Mouse (Mus musculus): Measurements from ENCODE around the gene Daam1. TPM values are rescaled to one million over a fixed set of nuclear protein-coding genes. Genes with fewer than 3 reads are reported as not detected.

Daam1 gene
- polyA plus RNA-seq, 1 experiment from 2014 or later = 8.5 TPM

GRCm38 (mm10) chr12:71885717-71886116, 54.8 kb downstream of the Daam1 start:
- Histone ChIP-seq H3K36me3 (ENCODE audit: control insufficient read depth, insufficient read depth, low read length) (no peaks in the 10 kb centered on the region), H3K27ac (replicated peaks; ENCODE audit: low read depth, low read length) (no peak overlapping the region), H3K4me1 (ENCODE audit: control insufficient read depth, insufficient read depth, low read length) (no peaks in the 10 kb centered on the region; the same call in 1 of the 2 replicates), H3K4me2 (ENCODE audit: low read depth, severe bottlenecking) (no peak overlapping the region), H3K4me3 (ENCODE audit: low read depth, low read length) (no peak overlapping the region), H3K9ac (ENCODE audit: low read length) (no peak overlapping the region), H3K27me3 (ENCODE audit: control insufficient read depth, insufficient read depth, low read length) (no peaks in the 10 kb centered on the region), H3K9me3 (ENCODE audit: control insufficient read depth, low read length) (no peaks in the 10 kb centered on the region)
- DNase-seq (ENCODE audit: low spot score) (no peak), ATAC-seq (ENCODE audit: insufficient number of reproducible peaks, low FRiP score, low TSS enrichment, low read depth) (no peak)
- WGBS = 88% methylated on average over 4 of the region's 4 CpGs

- H3K4me2 ChIP-seq (ENCODE audit: low read depth, severe bottlenecking) = no peak overlapping the region
- no peak overlapping the region for H3K27ac ChIP-seq (replicated peaks; ENCODE audit: low read depth, low read length)
- no peak overlapping the region for H3K4me3 ChIP-seq (ENCODE audit: low read depth, low read length)
- H3K4me1 ChIP-seq (ENCODE audit: control insufficient read depth, insufficient read depth, low read length) = no peaks in the 10 kb centered on the region; the same call in 1 of the 2 replicates
- WGBS = 78% methylated on average over 5 of the region's 5 CpGs
- DNase-seq (ENCODE audit: low spot score) = no peak
- no peaks in the 10 kb centered on the region for H3K9me3 ChIP-seq (ENCODE audit: control insufficient read depth, low read length)
- no peaks in the 10 kb centered on the region for H3K36me3 ChIP-seq (ENCODE audit: control insufficient read depth, insufficient read depth, low read length)
- no peak for ATAC-seq (ENCODE audit: insufficient number of reproducible peaks, low FRiP score, low TSS enrichment, low read depth)
- H3K9ac ChIP-seq (ENCODE audit: low read length) = no peak overlapping the region
- no peaks in the 10 kb centered on the region for H3K27me3 ChIP-seq (ENCODE audit: control insufficient read depth, insufficient read depth, low read length)
Measured at GRCm38 (mm10) chr12:71886406-71886805, 55.5 kb downstream of the Daam1 start.

- Histone ChIP-seq H3K4me2 (ENCODE audit: low read depth, severe bottlenecking) (no peak overlapping the region), H3K36me3 (ENCODE audit: control insufficient read depth, insufficient read depth, low read length) (no peaks in the 10 kb centered on the region), H3K27ac (replicated peaks; ENCODE audit: low read depth, low read length) (no peak overlapping the region), H3K27me3 (ENCODE audit: control insufficient read depth, insufficient read depth, low read length) (no peaks in the 10 kb centered on the region), H3K4me3 (ENCODE audit: low read depth, low read length) (no peak overlapping the region), H3K4me1 (ENCODE audit: control insufficient read depth, insufficient read depth, low read length) (peaks cover 3% of the 10 kb centered on the region), H3K9me3 (ENCODE audit: control insufficient read depth, low read length) (no peaks in the 10 kb centered on the region), H3K9ac (ENCODE audit: low read length) (no peak overlapping the region)
- WGBS = 64% methylated on average over 2 of the region's 2 CpGs
- ATAC-seq (ENCODE audit: insufficient number of reproducible peaks, low FRiP score, low TSS enrichment, low read depth) (no peak), DNase-seq (ENCODE audit: low spot score) (no peak)
Measured at GRCm38 (mm10) chr12:71886941-71887340, 56.1 kb downstream of the Daam1 start.

- Histone ChIP-seq H3K4me3 (ENCODE audit: low read depth, low read length) (no peak overlapping the region), H3K9ac (ENCODE audit: low read length) (no peak overlapping the region), H3K4me1 (ENCODE audit: control insufficient read depth, insufficient read depth, low read length) (peaks cover 4% of the 10 kb centered on the region), H3K27me3 (ENCODE audit: control insufficient read depth, insufficient read depth, low read length) (no peaks in the 10 kb centered on the region), H3K9me3 (ENCODE audit: control insufficient read depth, low read length) (no peaks in the 10 kb centered on the region), H3K36me3 (ENCODE audit: control insufficient read depth, insufficient read depth, low read length) (no peaks in the 10 kb centered on the region), H3K27ac (replicated peaks; ENCODE audit: low read depth, low read length) (no peak overlapping the region), H3K4me2 (ENCODE audit: low read depth, severe bottlenecking) (no peak overlapping the region)
- no peak for DNase-seq (ENCODE audit: low spot score)
- 85% methylated on average over 6 of the region's 6 CpGs for WGBS
- no peak for ATAC-seq (ENCODE audit: insufficient number of reproducible peaks, low FRiP score, low TSS enrichment, low read depth)
Measured at GRCm38 (mm10) chr12:71888370-71888769, 57.5 kb downstream of the Daam1 start.

GRCm38 (mm10) chr12:71889266-71889665, 58.4 kb downstream of the Daam1 start:
- no peaks in the 10 kb centered on the region for H3K36me3 ChIP-seq (ENCODE audit: control insufficient read depth, insufficient read depth, low read length)
- ATAC-seq (ENCODE audit: insufficient number of reproducible peaks, low FRiP score, low TSS enrichment, low read depth) (no peak), DNase-seq (ENCODE audit: low spot score) (no peak)
- no peak overlapping the region for H3K9ac ChIP-seq (ENCODE audit: low read length)
- H3K4me1 ChIP-seq (ENCODE audit: control insufficient read depth, insufficient read depth, low read length) = peaks cover 4% of the 10 kb centered on the region
- no peaks in the 10 kb centered on the region for H3K27me3 ChIP-seq (ENCODE audit: control insufficient read depth, insufficient read depth, low read length)
- WGBS = 71% methylated on average over 8 of the region's 8 CpGs
- no peak overlapping the region for H3K4me3 ChIP-seq (ENCODE audit: low read depth, low read length)
- H3K4me2 ChIP-seq (ENCODE audit: low read depth, severe bottlenecking) = no peak overlapping the region
- no peaks in the 10 kb centered on the region for H3K9me3 ChIP-seq (ENCODE audit: control insufficient read depth, low read length)
- no peak overlapping the region for H3K27ac ChIP-seq (replicated peaks; ENCODE audit: low read depth, low read length)

- Histone ChIP-seq H3K36me3 (ENCODE audit: control insufficient read depth, insufficient read depth, low read length) (no peaks in the 10 kb centered on the region), H3K9ac (ENCODE audit: low read length) (no peak overlapping the region), H3K4me1 (ENCODE audit: control insufficient read depth, insufficient read depth, low read length) (peaks cover 4% of the 10 kb centered on the region), H3K27me3 (ENCODE audit: control insufficient read depth, insufficient read depth, low read length) (no peaks in the 10 kb centered on the region), H3K4me3 (ENCODE audit: low read depth, low read length) (no peak overlapping the region), H3K9me3 (ENCODE audit: control insufficient read depth, low read length) (no peaks in the 10 kb centered on the region), H3K27ac (replicated peaks; ENCODE audit: low read depth, low read length) (no peak overlapping the region), H3K4me2 (ENCODE audit: low read depth, severe bottlenecking) (no peak overlapping the region)
- no peak for ATAC-seq (ENCODE audit: insufficient number of reproducible peaks, low FRiP score, low TSS enrichment, low read depth)
- 92% methylated on average over 1 of the region's 1 CpGs for WGBS
- no peak for DNase-seq (ENCODE audit: low spot score)
Measured at GRCm38 (mm10) chr12:71890282-71890681, 59.4 kb downstream of the Daam1 start.

- ATAC-seq (ENCODE audit: insufficient number of reproducible peaks, low FRiP score, low TSS enrichment, low read depth) (no peak), DNase-seq (ENCODE audit: low spot score) (no peak)
- H3K9ac ChIP-seq (ENCODE audit: low read length) = no peak overlapping the region
- H3K27me3 ChIP-seq (ENCODE audit: control insufficient read depth, insufficient read depth, low read length) = no peaks in the 10 kb centered on the region
- H3K9me3 ChIP-seq (ENCODE audit: control insufficient read depth, low read length) = no peaks in the 10 kb centered on the region
- WGBS = 57% methylated on average over 7 of the region's 7 CpGs
- no peak overlapping the region for H3K27ac ChIP-seq (replicated peaks; ENCODE audit: low read depth, low read length)
- no peak overlapping the region for H3K4me2 ChIP-seq (ENCODE audit: low read depth, severe bottlenecking)
- H3K4me3 ChIP-seq (ENCODE audit: low read depth, low read length) = no peak overlapping the region
- H3K36me3 ChIP-seq (ENCODE audit: control insufficient read depth, insufficient read depth, low read length) = no peaks in the 10 kb centered on the region
- peaks cover 4% of the 10 kb centered on the region for H3K4me1 ChIP-seq (ENCODE audit: control insufficient read depth, insufficient read depth, low read length)
Measured at GRCm38 (mm10) chr12:71891729-71892355, 61.0 kb downstream of the Daam1 start.

- 63% methylated on average over 9 of the region's 9 CpGs for WGBS
- no peak overlapping the region for H3K9ac ChIP-seq (ENCODE audit: low read length)
- H3K27ac ChIP-seq (replicated peaks; ENCODE audit: low read depth, low read length) = no peak overlapping the region
- no peaks in the 10 kb centered on the region; the same call in 1 of the 2 replicates for H3K36me3 ChIP-seq (ENCODE audit: control insufficient read depth, insufficient read depth, low read length)
- H3K4me2 ChIP-seq (ENCODE audit: low read depth, severe bottlenecking) = no peak overlapping the region
- no peak for DNase-seq (ENCODE audit: low spot score)
- H3K4me1 ChIP-seq (ENCODE audit: control insufficient read depth, insufficient read depth, low read length) = peaks cover 4% of the 10 kb centered on the region
- no peaks in the 10 kb centered on the region for H3K27me3 ChIP-seq (ENCODE audit: control insufficient read depth, insufficient read depth, low read length)
- no peak overlapping the region for H3K4me3 ChIP-seq (ENCODE audit: low read depth, low read length)
- no peak for ATAC-seq (ENCODE audit: insufficient number of reproducible peaks, low FRiP score, low TSS enrichment, low read depth)
- no peaks in the 10 kb centered on the region for H3K9me3 ChIP-seq (ENCODE audit: control insufficient read depth, low read length)
Measured at GRCm38 (mm10) chr12:71892996-71893605, 62.2 kb downstream of the Daam1 start.

All from limb, embryonic 11.5 days (tissue).